Mouse (Mus musculus) midbrain, embryonic 16.5 days (tissue): ENCODE data around the gene Gm44596. TPM values are rescaled to one million over a fixed set of nuclear protein-coding genes. Genes with fewer than 3 reads are reported as not detected.

ENCODE experiments used
- ATAC-seq: fragments of 200-750 bp; cut with Nextera tagmentation; 2 replicates; pipeline ENCODE4 v1.8.0; 2017; ENCODE audit warnings: moderate TSS enrichment
- H3K27ac ChIP-seq: fragments of 300-500 bp; sonication (generic); 2 replicates; pipeline ENCODE4 v1.5.1; 2014; ENCODE audit warnings: mild to moderate bottlenecking, low read length, mixed read lengths
- H3K27me3 ChIP-seq: fragments of 300-500 bp; sonication (generic); 2 replicates; pipeline ENCODE4 v1.6.1; 2014; ENCODE audit warnings: low read depth, low read length, mixed read lengths; ENCODE audit not compliant: control insufficient read depth, insufficient read depth
- H3K36me3 ChIP-seq: fragments of 300-500 bp; sonication (generic); 2 replicates; pipeline ENCODE4 v1.6.1; 2014; ENCODE audit warnings: mild to moderate bottlenecking, low read length, moderate library complexity, mixed read lengths; ENCODE audit not compliant: control insufficient read depth, insufficient read depth
- H3K4me1 ChIP-seq: fragments of 300-500 bp; sonication (generic); 2 replicates; pipeline ENCODE4 v1.6.1; 2014; ENCODE audit warnings: mild to moderate bottlenecking, low read length, mixed read lengths; ENCODE audit not compliant: control insufficient read depth, insufficient read depth
- H3K4me2 ChIP-seq: fragments of 300-500 bp; sonication (generic); 2 replicates; pipeline ENCODE4 v1.6.1; 2014; ENCODE audit warnings: mild to moderate bottlenecking, low read length, mixed read lengths
- H3K4me3 ChIP-seq: fragments of 300-500 bp; sonication (generic); 2 replicates; pipeline ENCODE4 v1.5.1; 2014; ENCODE audit warnings: low read depth, mild to moderate bottlenecking, low read length, moderate library complexity, mixed read lengths
- H3K9ac ChIP-seq: fragments of 300-500 bp; sonication (generic); 2 replicates; pipeline ENCODE4 v1.6.1; 2014; ENCODE audit warnings: low read depth, low read length, mixed read lengths
- H3K9me3 ChIP-seq: fragments of 300-500 bp; sonication (generic); replicated peaks from 2 replicates; pipeline ENCODE4 v1.6.1; 2014; ENCODE audit warnings: mild to moderate bottlenecking, low read length, mixed read lengths; ENCODE audit not compliant: control insufficient read depth, poor library complexity, severe bottlenecking
- WGBS: fragments of 180-500 bp; shearing (Covaris S2); extraction: QIAGEN DNeasy Blood & Tissue Kit; methylation state at CpG from one replicate; pipeline ENCODE4 v1.1.7; 2014; 5-methylcytosine and 5-hydroxymethylcytosine counted together
- polyA plus RNA-seq: library from polyadenylated mRNA; unstranded; fragments of >200 nt; fragmentation: Nextera tagmentation; extraction: Ambion mirVana; gene quantifications from 2 replicates; pipeline ENCODE4 v1.2.1, GENCODE M21; 2015

Gene Gm44596
- polyA plus RNA-seq, 1 experiment from 2014 or later: not detected

- WGBS: under 1% methylated on average over 28 of the region's 28 CpGs
- ATAC-seq: peak; percentile 74
- Histone ChIP-seq H3K4me2 (peak overlapping the region; percentile 59), H3K27ac (peak overlapping the region; percentile 84), H3K36me3 (peaks cover 7% of the 10 kb centered on the region; the same call in 1 of the 2 replicates), H3K4me1 (peaks cover 10% of the 10 kb centered on the region), H3K9me3 (no peaks in the 10 kb centered on the region), H3K9ac (peak overlapping the region; percentile 85), H3K27me3 (no peaks in the 10 kb centered on the region), H3K4me3 (peak overlapping the region; percentile 78)
Observed at GRCm38 (mm10) chr6:128355201-128355681, 20.1 kb upstream of the Gm44596 start.

- peak within 1 kb of the TSS; percentile 78 for H3K4me3 ChIP-seq
- H3K4me2 ChIP-seq: peak within 1 kb of the TSS; percentile 59
- ATAC-seq: peak; percentile 99
- H3K27me3 ChIP-seq: no peaks in the 10 kb centered on the region
- H3K36me3 ChIP-seq: peaks cover 6% of the 10 kb centered on the region; the same call in 1 of the 2 replicates
- peak within 1 kb of the TSS; percentile 85 for H3K9ac ChIP-seq
- H3K4me1 ChIP-seq: peaks cover 15% of the 10 kb centered on the region
- WGBS: under 1% methylated on average over 29 of the region's 42 CpGs
- H3K9me3 ChIP-seq: no peaks in the 10 kb centered on the region
- H3K27ac ChIP-seq: peak within 1 kb of the TSS; percentile 84
Observed at GRCm38 (mm10) chr6:128355726-128356416, 19.4 kb upstream of the Gm44596 start, which contains the start of gene Tulp3. Gene Tulp3 (minus strand): TSS chr6:128355851.

- Histone ChIP-seq H3K27me3 (no peaks in the 10 kb centered on the region), H3K36me3 (0 out of 2 replicates have a peak, but pooled peaks cover 2% of the 10 kb centered on the region), H3K27ac (no peak overlapping the region), H3K4me1 (peaks cover 25% of the 10 kb centered on the region), H3K9ac (no peak overlapping the region), H3K4me3 (no peak overlapping the region), H3K4me2 (no peak overlapping the region), H3K9me3 (no peaks in the 10 kb centered on the region)
- 7% methylated on average over 2 of the region's 2 CpGs for WGBS
- ATAC-seq: no peak
Observed at GRCm38 (mm10) chr6:128358999-128359398, 16.3 kb upstream of the Gm44596 start.

- Histone ChIP-seq H3K27ac (peak overlapping the region; percentile 88), H3K9me3 (no peaks in the 10 kb centered on the region), H3K4me2 (peak overlapping the region; percentile 100), H3K27me3 (no peaks in the 10 kb centered on the region), H3K36me3 (0 out of 2 replicates have a peak, but pooled peaks cover 2% of the 10 kb centered on the region), H3K9ac (peak overlapping the region; percentile 90), H3K4me1 (peaks cover 18% of the 10 kb centered on the region), H3K4me3 (peak overlapping the region; percentile 93)
- no peak for ATAC-seq
- whole genome bisulfite sequencing: 11% methylated on average over 9 of the region's 9 CpGs
Observed at GRCm38 (mm10) chr6:128361901-128362300, 13.4 kb upstream of the Gm44596 start.

- H3K4me2 ChIP-seq: peak within 1 kb of the TSS; percentile 100
- H3K36me3 ChIP-seq: 0 out of 2 replicates have a peak, but pooled peaks cover 2% of the 10 kb centered on the region
- no peaks in the 10 kb centered on the region for H3K9me3 ChIP-seq
- no peaks in the 10 kb centered on the region for H3K27me3 ChIP-seq
- H3K27ac ChIP-seq: peak within 1 kb of the TSS; percentile 88
- WGBS: under 1% methylated on average over 51 of the region's 76 CpGs
- peak within 1 kb of the TSS; percentile 93 for H3K4me3 ChIP-seq
- peaks cover 18% of the 10 kb centered on the region for H3K4me1 ChIP-seq
- peak within 1 kb of the TSS; percentile 90 for H3K9ac ChIP-seq
- peak; percentile 89 for ATAC-seq
Observed at GRCm38 (mm10) chr6:128362381-128363006, 12.8 kb upstream of the Gm44596 start, which contains the start of the genes Rhno1 and Foxm1. Gene Rhno1 (minus strand): TSS chr6:128362911. Gene Foxm1 (plus strand): TSS chr6:128362967.

GRCm38 (mm10) chr6:128363007-128363825 lies 12.1 kb upstream of the Gm44596 start:
- Histone ChIP-seq H3K9ac (peak overlapping the region; percentile 90), H3K4me1 (peaks cover 18% of the 10 kb centered on the region), H3K27ac (peak overlapping the region; percentile 88; the same call in 1 of the 2 replicates), H3K4me2 (peak overlapping the region; percentile 100), H3K4me3 (peak overlapping the region; percentile 93), H3K9me3 (no peaks in the 10 kb centered on the region), H3K36me3 (no peaks in the 10 kb centered on the region), H3K27me3 (no peaks in the 10 kb centered on the region)
- peak; percentile 66 for ATAC-seq
- 1% methylated on average over 44 of the region's 46 CpGs for WGBS

- no peak overlapping the region for H3K4me2 ChIP-seq
- no peaks in the 10 kb centered on the region for H3K9me3 ChIP-seq
- no peak overlapping the region for H3K9ac ChIP-seq
- H3K27ac ChIP-seq: no peak overlapping the region
- WGBS: 75% methylated on average over 6 of the region's 6 CpGs
- H3K4me1 ChIP-seq: peaks cover 16% of the 10 kb centered on the region
- no peaks in the 10 kb centered on the region for H3K27me3 ChIP-seq
- no peak for ATAC-seq
- no peaks in the 10 kb centered on the region for H3K36me3 ChIP-seq
- no peak overlapping the region for H3K4me3 ChIP-seq
Observed at GRCm38 (mm10) chr6:128364721-128365120, 10.6 kb upstream of the Gm44596 start.

- WGBS: 95% methylated on average over 5 of the region's 5 CpGs
- ATAC-seq: no peak
- no peak overlapping the region for H3K9ac ChIP-seq
Observed at GRCm38 (mm10) chr6:128366466-128366865, 8.8 kb upstream of the Gm44596 start.

More at GRCm38 (mm10) chr6:128366466-128366865, 8.8 kb upstream of the Gm44596 start:
- Histone ChIP-seq H3K4me2 (no peak overlapping the region), H3K36me3 (no peaks in the 10 kb centered on the region), H3K4me3 (no peak overlapping the region), H3K4me1 (peaks cover 7% of the 10 kb centered on the region), H3K27ac (no peak overlapping the region), H3K9me3 (no peaks in the 10 kb centered on the region), H3K27me3 (no peaks in the 10 kb centered on the region)
